Mouse (Mus musculus): ENCODE data around the gene Scgn.

The Scgn gene

DNA sequence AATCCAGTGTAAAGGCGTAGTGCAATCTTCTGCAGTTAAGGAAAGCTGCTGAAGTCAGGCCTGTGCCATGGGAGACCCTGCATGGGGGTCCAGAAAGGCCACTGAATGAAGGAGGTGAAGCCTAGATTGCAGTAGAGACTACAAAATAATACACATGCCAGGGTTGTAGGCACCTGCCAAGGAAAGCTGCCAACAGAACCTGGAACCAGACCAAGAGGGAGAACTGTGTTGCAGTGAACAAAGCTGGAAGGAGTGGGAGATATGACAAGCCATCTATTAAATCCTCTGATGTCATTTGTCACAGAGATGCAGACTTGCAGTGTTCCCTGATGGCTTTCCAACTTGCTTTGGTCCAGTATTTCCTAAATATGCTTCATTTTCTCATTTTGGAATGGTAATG is 52.3 kb downstream of the Scgn start:
- no peak for DNase-seq (ENCODE audit: low read depth)

DNA sequence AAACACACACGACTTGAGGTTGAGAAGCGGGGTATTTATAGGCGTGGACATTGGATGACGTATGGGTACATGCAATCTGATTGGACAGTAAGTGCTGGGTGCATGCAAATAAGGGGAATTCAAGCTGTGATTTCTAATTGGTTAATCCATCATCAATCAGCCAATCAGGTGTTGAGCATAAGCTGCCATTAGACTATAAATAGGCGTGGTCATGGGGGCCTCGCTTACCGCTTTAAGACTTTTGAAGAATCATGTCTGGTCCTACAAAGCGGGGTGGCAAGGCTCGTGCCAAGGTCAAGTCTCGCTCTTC is 56.8 kb downstream of the Scgn start, which contains the start of gene Hist1h2aa:
Gene Hist1h2aa, plus strand, starts transcription at position 252 of the 310 bp plus-strand sequence.
- no peak for DNase-seq (ENCODE audit: low read depth)

DNA sequence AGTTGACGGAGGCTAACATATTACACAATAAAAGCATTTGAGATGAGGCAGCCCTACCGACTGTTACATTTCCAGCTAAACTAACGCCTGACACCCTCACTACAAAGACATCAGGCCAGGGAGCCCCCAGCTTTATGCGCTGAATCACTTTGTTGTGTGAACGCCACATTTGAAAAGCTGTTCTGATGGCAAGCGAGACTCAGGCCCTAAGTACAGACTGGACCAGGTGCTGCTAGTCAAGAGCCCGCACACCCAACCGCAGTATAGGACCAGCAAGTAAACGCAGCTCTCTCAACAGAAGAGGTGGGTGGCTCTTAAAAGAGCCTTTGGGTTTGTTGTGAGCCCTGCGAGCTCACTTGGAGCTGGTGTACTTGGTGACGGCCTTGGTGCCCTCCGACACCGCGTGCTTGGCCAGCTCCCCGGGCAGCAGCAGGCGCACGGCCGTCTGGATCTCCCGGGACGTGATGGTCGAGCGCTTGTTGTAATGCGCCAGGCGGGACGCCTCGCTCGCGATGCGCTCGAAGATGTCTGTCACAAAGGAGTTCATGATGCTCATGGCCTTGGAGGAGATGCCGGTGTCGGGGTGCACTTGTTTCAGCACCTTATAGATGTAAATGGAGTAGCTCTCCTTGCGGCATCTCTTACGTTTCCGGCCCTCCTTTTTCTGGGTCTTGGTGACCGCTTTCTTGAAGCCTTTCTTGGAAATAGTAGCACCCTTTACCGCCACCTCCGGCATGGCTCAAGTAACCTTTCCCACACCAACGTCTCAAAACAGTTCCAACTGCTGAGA is 57.4 kb downstream of the Scgn start, which contains the start of gene Hist1h2ba:
Gene Hist1h2ba, minus strand, starts transcription at position 736 of the 790 bp plus-strand sequence.
- DNase-seq (ENCODE audit: low read depth), result no peak

DNA sequence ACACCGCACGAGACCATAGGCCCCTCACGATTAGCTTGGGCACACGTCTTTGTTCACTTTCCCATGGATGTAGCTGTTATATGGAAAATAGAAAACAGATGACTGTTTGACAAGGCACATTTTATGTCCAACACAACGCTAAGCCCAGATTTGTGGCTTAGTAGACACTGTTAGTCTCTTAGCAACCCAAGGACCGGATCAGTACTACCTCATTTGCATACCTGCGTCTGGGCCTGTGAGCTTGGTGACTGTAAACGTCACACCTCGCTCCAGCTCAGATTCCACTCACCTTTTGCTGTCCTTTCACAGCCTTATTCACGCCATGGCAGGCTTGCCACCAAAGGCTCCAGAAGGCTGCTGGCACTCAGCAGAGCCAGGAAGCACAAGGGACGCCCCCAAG is 60.1 kb downstream of the Scgn start:
- no peak for DNase-seq (ENCODE audit: low read depth)

DNA sequence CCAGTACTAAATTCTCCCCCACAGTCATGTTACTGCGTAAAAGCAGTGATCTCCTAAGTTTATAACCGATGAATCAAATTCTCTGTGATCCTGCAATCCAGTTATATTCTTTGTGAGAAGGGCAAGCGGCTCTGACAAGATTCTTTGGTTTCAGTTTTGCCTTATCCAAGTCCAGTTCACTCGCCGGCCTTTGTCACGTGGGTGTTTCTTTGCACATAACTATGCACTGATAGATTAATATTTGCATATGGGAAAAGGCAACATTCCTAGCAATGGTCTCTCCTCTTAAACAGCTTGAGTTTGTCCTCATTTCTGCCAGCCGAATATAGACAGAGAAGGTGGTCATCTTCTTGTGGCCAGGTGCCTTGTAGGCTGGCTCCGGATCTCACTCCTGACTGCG is 60.6 kb downstream of the Scgn start:
- no peak for DNase-seq (ENCODE audit: low read depth)

DNA sequence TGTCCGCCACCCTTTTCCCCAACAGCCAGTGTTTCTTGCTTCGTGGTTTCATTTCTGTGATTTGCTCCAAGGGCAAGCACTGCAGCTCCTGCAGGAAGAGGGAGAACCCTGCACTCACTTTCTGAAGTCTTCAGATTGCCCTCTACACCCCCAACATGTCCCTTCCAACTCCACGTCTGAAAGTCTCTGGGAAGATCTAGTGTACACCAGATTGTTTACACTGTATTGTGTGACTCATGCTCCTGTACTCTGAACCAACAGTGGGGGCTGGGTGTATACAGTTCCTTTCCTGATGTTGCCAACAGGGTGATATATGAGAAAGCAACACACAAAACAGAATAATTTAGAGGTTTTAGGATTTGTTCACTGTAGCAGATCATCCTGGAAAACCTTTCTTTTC is 62.4 kb downstream of the Scgn start:
- no peak for DNase-seq (ENCODE audit: low read depth)

DNA sequence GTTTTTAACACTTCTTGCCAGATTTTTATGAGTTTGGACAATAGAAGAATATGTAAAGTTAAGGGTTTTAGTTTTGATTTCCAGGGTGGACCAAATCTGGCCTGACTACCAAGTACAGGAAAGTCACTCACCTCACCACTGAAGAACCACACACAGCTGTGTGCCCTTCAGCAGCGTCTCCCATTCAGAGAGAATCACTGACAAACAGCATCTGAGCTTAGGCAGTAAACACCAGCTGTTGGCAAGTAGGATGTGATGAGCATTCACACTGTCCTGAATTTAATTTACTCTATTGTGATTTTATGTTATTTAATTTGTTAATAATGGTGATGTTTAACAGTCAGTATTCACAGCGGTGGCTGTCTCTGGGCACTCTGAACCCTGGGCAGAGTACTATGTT is 65.2 kb downstream of the Scgn start:
- DNase-seq (ENCODE audit: low read depth), result no peak

DNA sequence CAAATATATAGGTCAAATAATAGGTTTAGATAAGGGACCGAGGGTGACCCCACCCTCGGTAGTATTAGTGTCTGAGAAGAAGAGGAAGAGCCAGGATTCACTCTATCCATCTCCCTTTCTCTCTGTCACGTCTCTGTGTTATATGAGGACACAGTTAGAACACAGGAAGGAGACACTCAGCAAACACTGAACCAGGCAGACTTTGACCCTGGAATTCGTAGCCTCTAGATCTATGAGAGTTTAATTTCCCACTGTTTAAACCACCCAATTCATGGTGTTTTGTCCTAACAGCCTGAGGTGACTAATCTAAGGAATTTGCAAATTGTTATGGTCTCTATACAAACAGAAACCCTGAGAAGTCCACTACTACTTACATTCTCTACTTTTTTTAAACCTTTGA is 73.3 kb downstream of the Scgn start:
- no peak for DNase-seq (ENCODE audit: low read depth)

DNA sequence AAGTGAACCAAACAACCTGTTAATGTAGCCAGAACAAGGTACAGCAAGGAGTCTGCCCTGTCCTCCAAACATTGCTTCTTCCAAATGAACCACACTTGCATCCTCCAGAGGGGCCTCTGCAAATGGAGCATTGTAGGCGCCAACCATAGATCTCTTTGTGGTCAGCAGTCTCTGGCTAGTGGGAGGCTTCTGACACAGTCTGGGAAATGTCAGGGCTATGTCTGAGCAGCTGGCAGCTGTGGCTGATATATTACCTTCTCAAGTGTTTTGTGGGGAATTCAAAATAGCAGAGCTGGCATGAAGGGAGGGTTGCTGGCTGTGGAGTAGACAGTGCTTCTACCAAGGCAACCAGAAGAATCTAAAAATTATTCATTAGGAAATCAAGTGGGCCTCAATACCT is 74.9 kb downstream of the Scgn start:
- no peak for DNase-seq (ENCODE audit: low read depth)

DNA sequence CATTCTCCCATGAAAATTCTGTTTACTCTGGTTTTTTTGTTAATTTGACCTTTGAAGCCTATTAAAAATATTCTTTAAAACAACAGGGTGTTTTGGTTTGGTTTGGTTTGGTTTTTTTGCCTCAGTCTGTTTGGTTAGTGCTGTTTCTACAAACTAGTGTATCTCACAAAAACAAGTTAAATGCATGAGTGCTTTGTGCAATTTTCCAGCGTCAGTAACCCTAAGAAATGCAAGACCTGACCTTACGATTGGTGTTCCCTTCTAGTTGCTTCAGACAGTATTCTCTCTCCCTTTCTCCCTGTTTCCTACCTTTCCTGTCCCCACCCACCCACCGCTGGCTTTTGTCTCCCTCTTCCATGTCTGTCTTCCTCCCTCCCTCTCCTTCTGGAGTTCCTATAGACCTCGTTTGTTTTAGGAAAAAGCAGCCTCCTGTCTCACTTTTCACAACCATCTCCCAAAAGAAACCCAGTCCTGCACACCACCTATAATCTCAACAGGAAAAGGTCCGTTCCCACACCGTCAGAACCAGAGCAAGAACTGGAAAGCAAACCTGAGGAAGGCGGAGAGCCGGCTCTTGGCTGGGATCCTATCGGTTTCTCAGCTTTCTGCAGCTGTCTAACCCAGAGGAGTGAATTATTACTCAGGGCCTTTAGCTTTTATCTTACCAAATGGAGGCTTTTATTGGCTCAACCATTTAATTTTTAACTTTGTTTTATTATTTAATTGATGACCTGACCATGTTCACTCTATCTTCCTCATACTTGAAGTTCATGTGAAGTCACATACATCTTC is 76.4 kb downstream of the Scgn start, which contains the start of gene Slc17a4:
Gene Slc17a4, minus strand, starts transcription at position 634 of the 792 bp plus-strand sequence.
- DNase-seq (ENCODE audit: low read depth), result no peak

DNA sequence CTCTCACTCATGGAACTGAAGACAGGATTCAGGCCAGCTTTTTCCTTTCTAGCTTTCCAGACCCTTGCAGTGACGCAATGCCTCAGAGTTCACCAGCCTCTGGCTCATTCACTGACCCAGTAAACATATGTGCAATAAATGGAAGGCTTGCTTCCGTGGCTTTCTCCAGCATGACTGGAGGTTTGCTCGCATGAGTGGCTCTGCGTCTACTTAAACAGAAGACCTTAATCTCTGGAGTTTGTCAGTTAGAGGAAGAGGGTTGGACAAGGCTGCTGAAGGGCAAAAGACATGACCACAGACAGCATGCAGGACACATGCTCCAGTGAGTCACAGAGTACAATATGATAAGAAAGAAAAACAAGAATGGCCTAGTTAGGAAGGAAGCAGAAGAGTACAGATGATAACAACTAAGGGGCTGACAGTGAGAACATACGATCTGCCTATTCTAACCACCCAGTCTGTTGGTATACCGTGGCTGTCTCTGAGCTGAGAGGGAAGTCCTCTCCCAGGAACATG is 77.2 kb downstream of the Scgn start:
- DNase-seq (ENCODE audit: low read depth), result peak; percentile 57

DNA sequence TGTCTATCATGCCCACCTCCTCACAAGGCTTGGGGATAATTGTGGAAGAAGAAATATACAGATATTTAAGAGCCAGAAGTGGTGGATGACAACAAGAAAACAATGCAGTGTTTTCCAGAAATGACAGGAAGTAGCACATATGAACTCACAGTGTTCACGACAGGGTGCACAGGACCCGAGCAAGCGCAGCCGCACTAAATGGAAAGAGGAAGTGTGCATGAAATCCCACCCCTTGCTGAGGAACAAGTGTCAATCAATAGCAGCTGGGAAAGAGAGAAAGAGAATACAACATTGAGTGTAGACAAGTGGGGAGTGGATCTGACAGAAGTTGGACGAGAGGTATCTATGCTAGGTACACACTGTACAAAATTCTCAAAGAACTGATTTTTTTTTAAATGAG is 79.7 kb downstream of the Scgn start:
- peak; percentile 38 for DNase-seq (ENCODE audit: low read depth)

DNA sequence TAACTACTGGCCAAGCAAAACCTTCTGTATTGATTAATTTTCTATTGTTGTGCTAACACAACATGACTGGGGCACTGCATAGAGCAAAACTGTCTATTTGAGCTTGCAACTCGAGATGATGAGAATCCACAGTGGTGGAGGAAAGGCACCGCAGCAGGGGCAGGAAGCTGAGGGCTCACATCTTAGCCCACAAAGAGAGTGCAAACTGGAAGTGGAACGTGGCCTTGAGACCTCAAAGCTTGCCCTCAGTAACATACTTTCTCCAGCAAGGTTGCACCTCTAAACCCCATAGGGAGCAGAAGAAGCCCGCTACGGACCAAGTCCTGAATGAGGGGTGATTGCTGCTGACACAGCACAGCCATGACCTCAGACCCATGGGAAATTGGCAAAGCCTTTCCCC is 80.9 kb downstream of the Scgn start:
- DNase-seq (ENCODE audit: low read depth), result no peak

DNA sequence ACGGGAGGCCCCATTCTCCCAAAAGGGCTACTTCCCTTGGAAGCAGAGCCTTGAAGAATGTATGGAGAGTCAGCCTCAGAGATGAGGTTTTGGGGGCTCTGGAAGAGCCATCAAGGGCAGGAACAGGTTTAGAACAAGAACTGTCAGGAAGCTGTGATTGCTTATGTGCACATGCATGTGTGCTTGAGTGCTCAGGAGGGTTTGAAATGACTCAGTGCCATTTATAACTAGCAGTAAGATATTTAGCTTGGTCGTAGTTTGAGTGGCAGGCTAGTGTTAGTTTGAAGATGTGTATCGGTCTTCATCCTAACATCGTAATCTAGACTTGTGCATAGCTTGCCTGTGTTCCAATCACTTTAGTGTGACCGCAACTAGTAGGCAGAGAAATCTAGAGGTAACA is 84.1 kb downstream of the Scgn start:
- no peak for DNase-seq (ENCODE audit: low read depth)
